ENCODE assay signal across 15 mouse cellular contexts in genomic region chr15:80413070-80413469, GRCm38 (mm10).
"Had no signal": no experiment of that assay in that cellular context is flagged by ENCODE, and none has a peak within 500 bp of the region (broad histone marks: within the 10 kb centered on the region; RNA-seq: fewer than 3 reads in every experiment).

No protein-coding gene starts in this region.

- H3K9ac ChIP-seq: liver, embryonic 15.5 days; neural tube, embryonic 15.5 days had no signal

- H3K27me3 ChIP-seq: liver, embryonic 15.5 days; neural tube, embryonic 15.5 days had no signal

- H3K9me3 ChIP-seq: limb, embryonic 10.5 days; liver, embryonic 15.5 days; neural tube, embryonic 15.5 days had no signal

- ATAC-seq: lung, postnatal 0 days; midbrain, embryonic 16.5 days had no signal

- H3K4me3 ChIP-seq: layer of hippocampus, adult 2 months; limb, embryonic 10.5 days; liver, embryonic 15.5 days; neural tube, embryonic 15.5 days had no signal

- H3K27ac ChIP-seq: layer of hippocampus, adult 2 months; limb, embryonic 10.5 days; liver, embryonic 15.5 days; neural tube, embryonic 15.5 days; stomach, postnatal 0 days had no signal

- H3K4me2 ChIP-seq: liver, embryonic 11.5 days; liver, embryonic 15.5 days; neural tube, embryonic 15.5 days had no signal

- H3K36me3 ChIP-seq: limb, embryonic 10.5 days; liver, embryonic 15.5 days; neural tube, embryonic 15.5 days had no signal

- DNase-seq: kidney, postnatal 10 days; kidney, postnatal 4 days; lung, adult 2 months; lung, postnatal 36 days; right cerebral cortex, adult 18-20 months; right cerebral cortex, postnatal 25 days; thymus, postnatal 4 days had no signal

- H3K4me1 ChIP-seq: liver, embryonic 15.5 days had no signal
